Mouse (Mus musculus) embryonic fibroblast, embryonic 13.5 days (primary cell): ENCODE measurements around the gene Srpk3. TPM values are rescaled to one million over a fixed set of nuclear protein-coding genes. Genes with fewer than 3 reads are reported as not detected.

Source experiments
- H3K27ac ChIP-seq: 2 replicates; pipeline ENCODE4 v1.5.1; 2012; ENCODE audit warnings: low read length, control low read depth, inconsistent platforms; ENCODE audit not compliant: insufficient read depth
- H3K4me1 ChIP-seq: 2 replicates; pipeline ENCODE4 v1.6.1; 2011; ENCODE audit warnings: low read length; ENCODE audit not compliant: control insufficient read depth, insufficient read depth
- H3K4me3 ChIP-seq: 2 replicates; pipeline ENCODE4 v1.5.1; 2011; ENCODE audit warnings: mild to moderate bottlenecking, control low read depth, low read length; ENCODE audit not compliant: insufficient read depth
- CTCF ChIP-seq: IDR thresholded peaks from 2 replicates; pipeline ENCODE4 v1.5.1; 2011; ENCODE audit warnings: mild to moderate bottlenecking, control low read depth, low read length, moderate library complexity, borderline replicate concordance; ENCODE audit not compliant: insufficient read depth
- POLR2A ChIP-seq: IDR thresholded peaks from 2 replicates; pipeline ENCODE4 v1.6.1; 2011; ENCODE audit warnings: low read depth, mild to moderate bottlenecking, control low read depth, low read length, moderate library complexity
- polyA plus RNA-seq: library from polyadenylated mRNA; stranded (reverse); fragments of >200 nt; gene quantifications from 2 replicates; pipeline ENCODE4 v1.2.4, GENCODE M21; 2011; ENCODE audit warnings: low read depth; ENCODE audit not compliant: missing spikeins, insufficient read length

Srpk3 gene
- polyA plus RNA-seq, 1 experiment: not detected

- H3K4me3 ChIP-seq: no peak overlapping the region
- H3K4me1 ChIP-seq: no peaks in the 10 kb centered on the region
- no peak for TF ChIP-seq CTCF
- TF ChIP-seq POLR2A: no peak
- no peak overlapping the region for H3K27ac ChIP-seq
Measured at GRCm38 (mm10) chrX:73797511-73797910, 23.3 kb downstream of the Srpk3 start.

GRCm38 (mm10) chrX:73798502-73798901 lies 24.3 kb downstream of the Srpk3 start:
- H3K27ac ChIP-seq: no peak overlapping the region
- TF ChIP-seq CTCF (peak; percentile 67), POLR2A (no peak)
- no peaks in the 10 kb centered on the region for H3K4me1 ChIP-seq
- no peak overlapping the region for H3K4me3 ChIP-seq

- Histone ChIP-seq H3K4me3 (no peak overlapping the region), H3K4me1 (no peaks in the 10 kb centered on the region), H3K27ac (no peak overlapping the region)
- TF ChIP-seq CTCF (no peak), POLR2A (no peak)
Measured at GRCm38 (mm10) chrX:73805814-73806213, 31.6 kb downstream of the Srpk3 start.

- no peak overlapping the region for H3K27ac ChIP-seq
- TF ChIP-seq POLR2A (no peak), CTCF (no peak)
- H3K4me3 ChIP-seq: no peak overlapping the region
- no peaks in the 10 kb centered on the region for H3K4me1 ChIP-seq
Measured at GRCm38 (mm10) chrX:73815072-73815471, 40.9 kb downstream of the Srpk3 start.

- Histone ChIP-seq H3K4me3 (no peak overlapping the region), H3K27ac (no peak overlapping the region), H3K4me1 (no peaks in the 10 kb centered on the region)
- no peak for TF ChIP-seq CTCF
- no peak for TF ChIP-seq POLR2A
Measured at GRCm38 (mm10) chrX:73816596-73817314, 42.5 kb downstream of the Srpk3 start.

GRCm38 (mm10) chrX:73823747-73824146 lies 49.5 kb downstream of the Srpk3 start:
- no peak for TF ChIP-seq CTCF
- no peak for TF ChIP-seq POLR2A
- peak overlapping the region; percentile 59 for H3K4me3 ChIP-seq
- H3K27ac ChIP-seq: no peak overlapping the region
- H3K4me1 ChIP-seq: no peaks in the 10 kb centered on the region

- Histone ChIP-seq H3K4me1 (no peaks in the 10 kb centered on the region), H3K4me3 (peak within 1 kb of the TSS; percentile 59), H3K27ac (no peak within 1 kb of the TSS)
- TF ChIP-seq POLR2A (peak; percentile 35; the same call in 1 of the 2 replicates), CTCF (no peak)
Measured at GRCm38 (mm10) chrX:73824185-73825151, 50.3 kb downstream of the Srpk3 start, which contains the start of gene Pdzd4. Gene Pdzd4, minus strand, starts transcription at chrX:73824969.

Other genes starting within 250 kb of the Srpk3 start
- gene Dusp9, start 135.0 kb upstream of the Srpk3 start, polyA plus RNA-seq: 4.3 and 5.3 TPM in 2 replicates
- gene Pnck, start 114.3 kb upstream of the Srpk3 start, polyA plus RNA-seq: 3.2 and 4.3 TPM in 2 replicates
- 105 and 113 TPM in 2 replicates for gene Slc6a8, start 101.3 kb upstream of the Srpk3 start, polyA plus RNA-seq
- 207 and 261 TPM in 2 replicates for gene Bcap31, start 58.2 kb upstream of the Srpk3 start, polyA plus RNA-seq
- gene Abcd1, start 57.8 kb upstream of the Srpk3 start, polyA plus RNA-seq: 12.3 and 14.7 TPM in 2 replicates
- 0.25 TPM in 1 of 2 replicates, not detected in the other for gene Plxnb3, start 17.3 kb upstream of the Srpk3 start, polyA plus RNA-seq
- 94.8 and 115 TPM in 2 replicates for gene Idh3g, start 12.5 kb downstream of the Srpk3 start, polyA plus RNA-seq
- 288 and 321 TPM in 2 replicates for gene Ssr4, start 12.6 kb downstream of the Srpk3 start, polyA plus RNA-seq
- gene Pdzd4, start 50.6 kb downstream of the Srpk3 start, polyA plus RNA-seq: 5.6 and 8.9 TPM in 2 replicates
- gene Avpr2, start 117.7 kb downstream of the Srpk3 start, polyA plus RNA-seq: not detected in 2 replicates
- 0.27 and 1.3 TPM in 2 replicates for gene L1cam, start 121.7 kb downstream of the Srpk3 start, polyA plus RNA-seq
- 0.40 and 0.72 TPM in 2 replicates for gene Arhgap4, start 147.5 kb downstream of the Srpk3 start, polyA plus RNA-seq
- gene Naa10, start 147.5 kb downstream of the Srpk3 start, polyA plus RNA-seq: 42.7 and 45.4 TPM in 2 replicates
- gene Renbp, start 156.4 kb downstream of the Srpk3 start, polyA plus RNA-seq: 31.4 and 42.9 TPM in 2 replicates
- 61.4 and 65.6 TPM in 2 replicates for gene Hcfc1, start 192.0 kb downstream of the Srpk3 start, polyA plus RNA-seq
- 61.2 and 68.2 TPM in 2 replicates for gene Irak1, start 249.5 kb downstream of the Srpk3 start, polyA plus RNA-seq